Mouse (Mus musculus) heart, embryonic 14.5 days (tissue): ENCODE results near the gene Aar2. TPM values are rescaled to one million over a fixed set of nuclear protein-coding genes. Genes with fewer than 3 reads are reported as not detected.
A peak's percentile ranks its signal among the peaks of the same experiment; 100 is the strongest.

Experiments
- ATAC-seq: fragments of 200-750 bp; cut with Nextera tagmentation; 2 replicates; pipeline ENCODE4 v1.8.0; 2017; ENCODE audit warnings: low read depth, moderate TSS enrichment; ENCODE audit not compliant: insufficient number of reproducible peaks, insufficient read depth, low FRiP score
- H3K27ac ChIP-seq, 2 experiments: fragments of 200-500 bp in 1 of 2; fragments of 300-500 bp in 1 of 2; sonication (generic) in 1 of 2; replicated peaks in 1 of 2; 2 replicates each; pipeline ENCODE4 v1.5.1; 2012 to 2014; ENCODE audit warnings: low read depth in 2 of 2, low read length in 2 of 2, control low read depth in 1 of 2, mild to moderate bottlenecking in 1 of 2, mixed read lengths in 1 of 2; ENCODE audit not compliant: control insufficient read depth in 1 of 2, insufficient read depth in 1 of 2
- H3K27me3 ChIP-seq: fragments of 300-500 bp; sonication (generic); 2 replicates; pipeline ENCODE4 v1.6.1; 2014; ENCODE audit warnings: mild to moderate bottlenecking, low read length, control low read depth; ENCODE audit not compliant: control insufficient read depth, insufficient read depth
- H3K36me3 ChIP-seq: fragments of 300-500 bp; sonication (generic); 2 replicates; pipeline ENCODE4 v1.6.1; 2014; ENCODE audit warnings: mild to moderate bottlenecking, control low read depth, low read length, mixed read lengths; ENCODE audit not compliant: control insufficient read depth, insufficient read depth
- H3K4me1 ChIP-seq, 2 experiments: fragments of 200-500 bp in 1 of 2; fragments of 300-500 bp in 1 of 2; sonication (generic) in 1 of 2; 2 replicates each; pipeline ENCODE4 v1.6.1; 2012 to 2014; ENCODE audit warnings: low read length in 2 of 2, control low read depth in 1 of 2, mixed read lengths in 1 of 2; ENCODE audit not compliant: control insufficient read depth in 2 of 2, insufficient read depth in 2 of 2
- H3K4me2 ChIP-seq: fragments of 300-500 bp; sonication (generic); 2 replicates; pipeline ENCODE4 v1.6.1; 2014; ENCODE audit warnings: mild to moderate bottlenecking, low read length
- H3K4me3 ChIP-seq, 2 experiments: fragments of 200-500 bp in 1 of 2; fragments of 300-500 bp in 1 of 2; sonication (generic) in 1 of 2; 2 replicates each; pipeline ENCODE4 v1.5.1; 2012 to 2014; ENCODE audit warnings: low read length in 2 of 2, mild to moderate bottlenecking in 2 of 2, control low read depth in 1 of 2, low read depth in 1 of 2, moderate library complexity in 1 of 2; ENCODE audit not compliant: control insufficient read depth in 1 of 2, insufficient read depth in 1 of 2
- H3K9ac ChIP-seq: fragments of 300-500 bp; sonication (generic); 2 replicates; pipeline ENCODE4 v1.6.1; 2014; ENCODE audit warnings: mild to moderate bottlenecking, low read length
- H3K9me3 ChIP-seq: fragments of 300-500 bp; sonication (generic); 2 replicates; pipeline ENCODE4 v1.6.1; 2016; ENCODE audit warnings: low read length, control low read depth; ENCODE audit not compliant: control insufficient read depth
- WGBS: fragments of 180-500 bp; shearing (Covaris S2); extraction: QIAGEN DNeasy Blood & Tissue Kit; methylation state at CpG from one replicate; pipeline ENCODE4 v1.1.7; 2014; 5-methylcytosine and 5-hydroxymethylcytosine counted together
- polyA plus RNA-seq: library from polyadenylated mRNA; unstranded; fragments of >200 nt; fragmentation: Nextera tagmentation; extraction: Ambion mirVana; gene quantifications from 2 replicates; pipeline ENCODE4 v1.2.1, GENCODE M21; 2014

The Aar2 gene
- polyA plus RNA-seq, 1 experiment from 2014 or later: 24.8 TPM

GRCm38 (mm10) chr2:156568647-156569046 lies 21.3 kb downstream of the Aar2 start:
- no peak overlapping the region for H3K27ac ChIP-seq
- WGBS: 90% methylated on average over 7 of the region's 7 CpGs
- H3K4me1 ChIP-seq: no peaks in the 10 kb centered on the region
- no peak overlapping the region for H3K4me3 ChIP-seq
- H3K9ac ChIP-seq: no peak overlapping the region
- no peak for ATAC-seq
- peaks cover 37% of the 10 kb centered on the region for H3K36me3 ChIP-seq
- no peak overlapping the region for H3K4me2 ChIP-seq
- no peaks in the 10 kb centered on the region for H3K9me3 ChIP-seq
- H3K27me3 ChIP-seq: no peaks in the 10 kb centered on the region

DNA sequence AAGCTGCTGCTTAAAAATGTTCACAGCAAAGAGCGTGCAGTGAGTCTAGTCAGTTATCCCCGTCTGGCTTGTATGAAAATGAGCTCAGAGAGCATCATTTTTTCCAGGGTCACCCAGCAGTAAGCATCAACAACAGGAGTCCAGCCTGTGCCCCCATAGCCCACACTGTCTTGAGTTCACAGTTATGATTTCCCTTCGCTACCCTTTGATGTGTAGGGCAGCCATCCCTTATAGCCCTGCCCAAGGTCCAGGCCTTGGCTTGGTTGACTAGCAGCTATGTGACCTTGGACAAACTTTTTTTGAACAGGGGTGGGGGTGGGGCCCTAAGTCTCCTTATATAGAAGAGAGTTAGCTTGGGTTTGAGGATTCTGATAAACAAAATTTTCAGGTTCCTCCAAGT lies 21.9 kb downstream of the Aar2 start:
- H3K4me1 ChIP-seq: no peaks in the 10 kb centered on the region
- peaks cover 36% of the 10 kb centered on the region for H3K36me3 ChIP-seq
- WGBS: 90% methylated on average over 3 of the region's 3 CpGs
- H3K9me3 ChIP-seq: no peaks in the 10 kb centered on the region
- no peak overlapping the region for H3K27ac ChIP-seq
- no peak for ATAC-seq
- no peak overlapping the region for H3K4me2 ChIP-seq
- H3K9ac ChIP-seq: no peak overlapping the region
- no peaks in the 10 kb centered on the region for H3K27me3 ChIP-seq
- H3K4me3 ChIP-seq: no peak overlapping the region

- H3K4me2 ChIP-seq: no peak overlapping the region
- H3K4me1 ChIP-seq: no peaks in the 10 kb centered on the region
- no peaks in the 10 kb centered on the region for H3K9me3 ChIP-seq
- H3K27me3 ChIP-seq: no peaks in the 10 kb centered on the region
- 74% methylated on average over 6 of the region's 6 CpGs for WGBS
- peaks cover 26% of the 10 kb centered on the region for H3K36me3 ChIP-seq
- H3K9ac ChIP-seq: no peak overlapping the region
- H3K27ac ChIP-seq: no peak overlapping the region
- no peak overlapping the region for H3K4me3 ChIP-seq
- ATAC-seq: no peak
Measured at GRCm38 (mm10) chr2:156571521-156571920, 24.1 kb downstream of the Aar2 start.

GRCm38 (mm10) chr2:156576850-156577587 lies 29.6 kb downstream of the Aar2 start:
- 76% methylated on average over 7 of the region's 7 CpGs for WGBS
- ATAC-seq: no peak
- H3K9me3 ChIP-seq: no peaks in the 10 kb centered on the region

DNA sequence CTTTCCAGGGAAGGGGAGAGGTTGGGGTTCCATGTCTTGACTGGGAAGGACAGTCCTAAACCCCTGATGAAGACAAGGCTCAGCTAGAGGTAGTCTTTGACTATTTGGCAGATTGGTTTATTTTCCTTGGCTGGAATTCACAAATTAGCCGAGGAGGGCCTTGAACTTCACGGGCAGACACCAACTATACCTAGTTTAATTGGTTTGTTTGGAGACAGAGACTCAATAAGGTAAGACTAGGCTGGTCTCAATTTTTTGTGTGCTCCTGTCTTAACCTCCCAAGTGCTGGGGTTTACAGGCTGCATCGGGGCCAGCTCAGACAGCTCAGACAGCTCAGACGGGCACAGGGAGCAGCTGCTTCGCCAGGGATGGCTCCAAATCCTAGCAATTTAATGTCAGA lies 33.1 kb downstream of the Aar2 start:
- 74% methylated on average over 5 of the region's 5 CpGs for WGBS
- no peak overlapping the region for H3K4me2 ChIP-seq

More at GRCm38 (mm10) chr2:156576850-156577587, 29.6 kb downstream of the Aar2 start:
- Histone ChIP-seq H3K4me2 (no peak overlapping the region), H3K4me3 (no peak overlapping the region), H3K4me1 (no peaks in the 10 kb centered on the region), H3K9ac (no peak overlapping the region), H3K36me3 (no peaks in the 10 kb centered on the region), H3K27me3 (no peaks in the 10 kb centered on the region), H3K27ac (no peak overlapping the region)

DNA sequence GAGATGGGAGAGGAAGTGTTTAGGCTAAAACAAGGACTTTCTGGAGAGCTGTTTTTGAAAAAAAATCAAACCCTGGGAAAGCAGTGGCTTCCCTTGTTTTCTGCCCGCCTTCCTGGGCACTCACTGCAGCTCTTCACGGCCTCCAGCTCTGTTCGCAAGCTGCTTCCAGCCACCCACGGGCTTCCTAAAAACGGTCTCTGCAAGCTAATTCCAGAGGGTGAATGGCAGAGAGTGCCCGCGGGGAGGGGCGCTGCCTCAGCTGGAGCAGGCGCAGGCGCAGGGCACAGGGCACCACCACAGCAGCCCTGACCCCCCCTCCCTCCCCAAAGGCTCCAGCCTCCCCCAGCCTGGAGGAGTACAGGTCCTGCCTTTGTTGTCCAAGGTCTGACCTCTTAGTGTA lies 33.9 kb downstream of the Aar2 start:
- Histone ChIP-seq H3K4me3 (no peak overlapping the region), H3K27me3 (peaks cover 6% of the 10 kb centered on the region; the same call in 1 of the 2 replicates), H3K9me3 (no peaks in the 10 kb centered on the region), H3K36me3 (no peaks in the 10 kb centered on the region), H3K4me1 (peaks cover 8 to 18% of the 10 kb centered on the region in 2 experiments), H3K27ac (no peak overlapping the region), H3K9ac (no peak overlapping the region), H3K4me2 (no peak overlapping the region)
- 65% methylated on average over 10 of the region's 10 CpGs for WGBS
- ATAC-seq: no peak

More for the DNA sequence above, 33.1 kb downstream of the Aar2 start:
- ATAC-seq: no peak
- no peak overlapping the region for H3K9ac ChIP-seq
- H3K9me3 ChIP-seq: no peaks in the 10 kb centered on the region
- H3K27ac ChIP-seq: no peak overlapping the region
- H3K4me3 ChIP-seq: no peak overlapping the region
- H3K4me1 ChIP-seq: peaks cover 8 to 17% of the 10 kb centered on the region in 2 experiments
- H3K27me3 ChIP-seq: peaks cover 6% of the 10 kb centered on the region; the same call in 1 of the 2 replicates
- no peaks in the 10 kb centered on the region for H3K36me3 ChIP-seq

DNA sequence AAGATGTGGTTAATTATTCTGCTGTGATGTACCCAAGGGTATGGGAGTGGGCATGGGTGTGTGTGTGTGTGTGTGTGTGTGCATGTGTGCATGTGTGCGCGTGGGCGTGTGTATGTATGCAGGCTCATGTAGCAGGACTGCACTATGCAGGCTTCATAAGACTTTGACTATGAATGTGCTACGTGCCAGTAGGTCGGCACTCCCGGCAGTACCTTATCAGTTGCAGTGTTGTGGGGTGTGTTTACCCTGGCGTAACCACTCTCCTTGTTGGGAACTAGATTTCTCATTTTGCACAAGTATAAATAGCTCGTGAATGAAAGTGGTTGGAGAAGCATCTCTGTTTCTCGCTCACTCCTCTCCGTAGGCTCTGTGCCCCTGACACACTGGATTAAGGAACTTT lies 35.5 kb downstream of the Aar2 start:
- Histone ChIP-seq H3K9ac (no peak overlapping the region), H3K4me2 (peak overlapping the region; percentile 33), H3K27me3 (peaks cover 6% of the 10 kb centered on the region; the same call in 1 of the 2 replicates), H3K4me3 (no peak overlapping the region), H3K4me1 (peaks cover 8 to 18% of the 10 kb centered on the region in 2 experiments), H3K36me3 (no peaks in the 10 kb centered on the region), H3K9me3 (no peaks in the 10 kb centered on the region), H3K27ac (peak overlapping the region; percentile 18 to 61; a peak in 2 of 4 replicates)
- WGBS: 37% methylated on average over 10 of the region's 10 CpGs
- ATAC-seq: no peak
